Mouse (Mus musculus): ENCODE measurements around the gene Bod1.

GRCm38 (mm10) chr11:31675430-31675829 is 3.7 kb upstream of the Bod1 start:
- TF ChIP-seq CTCF (conservative IDR thresholded peaks at IDR 0.05; ENCODE audit: low read length) (peak; percentile 47), NANOG (IDR thresholded peaks at IDR 0.05; ENCODE audit: borderline replicate concordance, low read length) (no peak), POU5F1 (IDR thresholded peaks at IDR 0.05; ENCODE audit: borderline replicate concordance, low read length) (no peak)
